Mouse (Mus musculus): ENCODE measurements around the gene Flnb. TPM values are rescaled to one million over a fixed set of nuclear protein-coding genes. Genes with fewer than 3 reads are reported as not detected.

Gene Flnb
- polyA plus RNA-seq, 1 experiment from 2014 or later, result 7.0 TPM

Other genes starting within 250 kb of the Flnb start
- gene Gm3558, start 249.4 kb upstream of the Flnb start, polyA plus RNA-seq (2014; fragmentation: Nextera tagmentation; extraction: Ambion mirVana), result 7.2 and 7.9 TPM in 2 replicates
- not detected in 2 replicates for gene Gm10338, start 222.4 kb upstream of the Flnb start, polyA plus RNA-seq (2014; fragmentation: Nextera tagmentation; extraction: Ambion mirVana)
- not detected in 2 replicates for gene Gm10128, start 174.0 kb upstream of the Flnb start, polyA plus RNA-seq (2014; fragmentation: Nextera tagmentation; extraction: Ambion mirVana)
- not detected in 2 replicates for gene Gm26661, start 26.4 kb upstream of the Flnb start, polyA plus RNA-seq (2014; fragmentation: Nextera tagmentation; extraction: Ambion mirVana)
- not detected in 2 replicates for gene Gm45521, start 139.3 kb downstream of the Flnb start, polyA plus RNA-seq (2014; fragmentation: Nextera tagmentation; extraction: Ambion mirVana)
- gene Dnase1l3, start 176.6 kb downstream of the Flnb start, polyA plus RNA-seq (2014; fragmentation: Nextera tagmentation; extraction: Ambion mirVana), result 0.06 and 0.11 TPM in 2 replicates
- gene Abhd6, start 184.9 kb downstream of the Flnb start, polyA plus RNA-seq (2014; fragmentation: Nextera tagmentation; extraction: Ambion mirVana), result 32.4 and 35.3 TPM in 2 replicates

All from neural tube, embryonic 14.5 days (tissue).